31 mouse cellular contexts compared by ENCODE assay signal in genomic region chr10:30549974-30550373, GRCm38 (mm10). TPM values are rescaled to one million over a fixed set of nuclear protein-coding genes. Genes with fewer than 3 reads are reported as not detected.
DNase-seq lines count a peak whose midpoint lies in the region; ATAC-seq and TF ChIP-seq lines count a peak whose summit lies in the region.
"Had no signal": no experiment of that assay in that cellular context is flagged by ENCODE, and none has a peak within 500 bp of the region (broad histone marks: within the 10 kb centered on the region; RNA-seq: fewer than 3 reads in every experiment).

No protein-coding gene starts in this region.

- no peak for ATAC-seq in embryonic facial prominence, embryonic 14.5 days (ENCODE audit: low read depth)
- ATAC-seq in granulocyte monocyte progenitor cell, adult 5-6 weeks (replicated peaks; ENCODE audit: poor library complexity, severe bottlenecking) = peak; percentile 99
- peak; percentile 97 for ATAC-seq in megakaryocyte progenitor cell, adult 5-6 weeks (replicated peaks; ENCODE audit: poor library complexity)
- ATAC-seq in stomach, postnatal 0 days (ENCODE audit: low FRiP score, low TSS enrichment) = no peak
- ATAC-seq: forebrain, embryonic 15.5 days; intestine, embryonic 15.5 days; Patski had no signal

- no peaks in the 10 kb centered on the region for H3K9me3 ChIP-seq in embryonic facial prominence, embryonic 14.5 days (ENCODE audit: control insufficient read depth, low read length)
- H3K9me3 ChIP-seq in embryonic facial prominence, embryonic 10.5 days = no peaks in the 10 kb centered on the region
- no peaks in the 10 kb centered on the region for H3K9me3 ChIP-seq in stomach, postnatal 0 days (ENCODE audit: control insufficient read depth, low read length)
- H3K9me3 ChIP-seq: embryonic facial prominence, embryonic 12.5 days; forebrain, embryonic 12.5 days; forebrain, embryonic 15.5 days; heart, embryonic 10.5 days; heart, embryonic 13.5 days; hindbrain, embryonic 12.5 days; hindbrain, embryonic 15.5 days; intestine, embryonic 15.5 days had no signal

- no peak overlapping the region for H3K4me2 ChIP-seq in embryonic facial prominence, embryonic 14.5 days (ENCODE audit: low read depth, low read length)
- H3K4me2 ChIP-seq in stomach, postnatal 0 days (replicated peaks; ENCODE audit: low read depth) = no peak overlapping the region
- H3K4me2 ChIP-seq: embryonic facial prominence, embryonic 12.5 days; forebrain, embryonic 12.5 days; forebrain, embryonic 15.5 days; heart, embryonic 13.5 days; hindbrain, embryonic 12.5 days; hindbrain, embryonic 15.5 days; intestine, embryonic 15.5 days had no signal

- no peak for TF ChIP-seq EP300 in stomach, postnatal 0 days (optimal IDR thresholded peaks at IDR 0.05)

- peaks cover 51% of the 10 kb centered on the region for H3K36me3 ChIP-seq in embryonic facial prominence, embryonic 14.5 days (ENCODE audit: control insufficient read depth, insufficient read depth, low read length)
- H3K36me3 ChIP-seq in embryonic facial prominence, embryonic 10.5 days (replicated peaks) = peaks cover 59% of the 10 kb centered on the region
- peaks cover 7% of the 10 kb centered on the region; the same call in 1 of the 2 replicates for H3K36me3 ChIP-seq in stomach, postnatal 0 days (ENCODE audit: control insufficient read depth, insufficient read depth, low read length)

- intact Hi-C loops in gastrocnemius, postnatal 36 days (cut with DNase I) = no loop called here

- 71% methylated on average over 3 of the region's 3 CpGs for WGBS in embryonic facial prominence, embryonic 14.5 days
- 91% methylated on average over 3 of the region's 3 CpGs for WGBS in embryonic facial prominence, embryonic 10.5 days
- 83% methylated on average over 3 of the region's 3 CpGs for WGBS in stomach, postnatal 0 days

- no peak overlapping the region for H3K4me3 ChIP-seq in embryonic facial prominence, embryonic 14.5 days (ENCODE audit: low read depth, low read length)
- no peak overlapping the region for H3K4me3 ChIP-seq in embryonic facial prominence, embryonic 10.5 days
- H3K4me3 ChIP-seq in stomach, postnatal 0 days (ENCODE audit: low read depth, low read length) = no peak overlapping the region
- H3K4me3 ChIP-seq: embryonic facial prominence, embryonic 12.5 days; erythroblast, embryonic 14.5 days; forebrain, embryonic 12.5 days; forebrain, embryonic 15.5 days; gastrocnemius, adult 2 months; heart, adult 2 months; heart, embryonic 10.5 days; heart, embryonic 13.5 days; hindbrain, embryonic 12.5 days; hindbrain, embryonic 15.5 days; intestine, embryonic 15.5 days had no signal

- no peaks in the 10 kb centered on the region for H3K27me3 ChIP-seq in embryonic facial prominence, embryonic 14.5 days (replicated peaks; ENCODE audit: control insufficient read depth, insufficient read depth, low read length)
- no peaks in the 10 kb centered on the region for H3K27me3 ChIP-seq in embryonic facial prominence, embryonic 10.5 days (replicated peaks; ENCODE audit: low read depth, poor library complexity, severe bottlenecking)
- no peaks in the 10 kb centered on the region for H3K27me3 ChIP-seq in stomach, postnatal 0 days (ENCODE audit: control insufficient read depth, insufficient read depth, low read length)
- H3K27me3 ChIP-seq: embryonic facial prominence, embryonic 12.5 days; forebrain, embryonic 12.5 days; forebrain, embryonic 15.5 days; heart, embryonic 13.5 days; hindbrain, embryonic 12.5 days; hindbrain, embryonic 15.5 days; intestine, embryonic 15.5 days; Patski had no signal

- H3K4me1 ChIP-seq in embryonic facial prominence, embryonic 14.5 days (ENCODE audit: control insufficient read depth, insufficient read depth, low read length) = no peaks in the 10 kb centered on the region
- H3K4me1 ChIP-seq in embryonic facial prominence, embryonic 10.5 days = no peaks in the 10 kb centered on the region
- H3K4me1 ChIP-seq in stomach, postnatal 0 days (replicated peaks; ENCODE audit: control insufficient read depth, insufficient read depth) = no peaks in the 10 kb centered on the region
- H3K4me1 ChIP-seq: embryonic facial prominence, embryonic 12.5 days; forebrain, embryonic 12.5 days; forebrain, embryonic 15.5 days; heart, embryonic 10.5 days; hindbrain, embryonic 12.5 days; hindbrain, embryonic 15.5 days; intestine, embryonic 15.5 days had no signal

- H3K9ac ChIP-seq in embryonic facial prominence, embryonic 14.5 days (ENCODE audit: low read depth, low read length) = no peak overlapping the region
- no peak overlapping the region for H3K9ac ChIP-seq in stomach, postnatal 0 days (ENCODE audit: low read length)
- H3K9ac ChIP-seq: embryonic facial prominence, embryonic 12.5 days; forebrain, embryonic 12.5 days; forebrain, embryonic 15.5 days; heart, embryonic 13.5 days; hindbrain, embryonic 12.5 days; hindbrain, embryonic 15.5 days; intestine, embryonic 15.5 days had no signal

- no peak overlapping the region for H3K27ac ChIP-seq in embryonic facial prominence, embryonic 14.5 days (replicated peaks; ENCODE audit: low read depth, low read length)
- no peak overlapping the region for H3K27ac ChIP-seq in embryonic facial prominence, embryonic 10.5 days (replicated peaks)
- no peak overlapping the region for H3K27ac ChIP-seq in stomach, postnatal 0 days (replicated peaks)
- H3K27ac ChIP-seq: embryonic facial prominence, embryonic 12.5 days; forebrain, embryonic 12.5 days; forebrain, embryonic 15.5 days; gastrocnemius, adult 2 months; heart, adult 2 months; heart, embryonic 10.5 days; heart, embryonic 13.5 days; hindbrain, embryonic 12.5 days; hindbrain, embryonic 15.5 days; intestine, embryonic 15.5 days had no signal

- TF ChIP-seq CTCF in stomach, postnatal 0 days (IDR thresholded peaks at IDR 0.05; ENCODE audit: low read depth) = no peak

- peak; percentile 18 for DNase-seq in embryonic facial prominence, embryonic 14.5 days (ENCODE audit: low spot score)
- DNase-seq in embryonic facial prominence, embryonic 10.5 days (ENCODE audit: low spot score) = no peak
- DNase-seq in CD4-positive helper T cell, adult 2 months (ENCODE audit: low read depth, low spot score) = peak; percentile 38
- no peak for DNase-seq in gastrocnemius, postnatal 36 days
- no peak for DNase-seq in layer of hippocampus, postnatal 25 days (ENCODE audit: extremely low spot score in 1 of 2, low spot score in 1 of 2)
- DNase-seq in stomach, postnatal 0 days (ENCODE audit: low spot score) = no peak
- DNase-seq: adrenal gland, postnatal 10 days; adrenal gland, postnatal 36 days; B cell, adult 2 months; cerebellum, adult 11 months; cerebellum, adult 2 months; cerebellum, adult 9-11 months; cerebellum, postnatal 36 days; gastrocnemius, adult 2 months; gastrocnemius, postnatal 14 days; heart, adult 2 months; heart, postnatal 14 days; heart, postnatal 4 days; kidney, adult 11 months had no signal

RNA-seq across cellular contexts. Expression of gene Trmt11, which starts 50.6 kb away (rescaled TPM):
- polyA plus RNA-seq in embryonic facial prominence, embryonic 14.5 days (2014; fragmentation: Nextera tagmentation; extraction: Ambion mirVana) = 21.9 and 22.5 TPM in 2 replicates
- 30.9 and 31.8 TPM in 2 replicates for polyA plus RNA-seq in embryonic facial prominence, embryonic 10.5 days (2016; fragmentation: Nextera tagmentation; extraction: Ambion mirVana)
- 18.9 and 24.3 TPM in 2 replicates for total RNA-seq in granulocyte monocyte progenitor cell, adult 5-6 weeks (2014; fragmentation: Nextera tagmentation)
- total RNA-seq in granulocyte monocyte progenitor cell, adult 5-6 weeks (2017) = 23.4 and 28.0 TPM in 2 replicates
- 27.5 and 28.3 TPM in 2 replicates for total RNA-seq in megakaryocyte progenitor cell, adult 5-6 weeks (2015)
- total RNA-seq in megakaryocyte progenitor cell, adult 5-6 weeks (2017) = 23.3 and 29.7 TPM in 2 replicates
- 1 to 10 TPM; 2.7 to 4.2 TPM for total RNA-seq in gastrocnemius, postnatal 36 days (2021)
- 1 to 10 TPM; 6.6 to 9.7 TPM for total RNA-seq in layer of hippocampus, postnatal 25 days (2021)
- 15.1 and 15.9 TPM in 2 replicates for polyA plus RNA-seq in stomach, postnatal 0 days (2015; fragmentation: Nextera tagmentation; extraction: Ambion mirVana)

Comparison
In these comparisons a context has a peak if more than half of its experiments do, and no peak if none do; other contexts are left out.
1. DNase-seq: peak in embryonic facial prominence, embryonic 14.5 days (single experiment) and CD4-positive helper T cell, adult 2 months (single experiment); none in embryonic facial prominence, embryonic 10.5 days (single experiment), gastrocnemius, postnatal 36 days (0 of 2), layer of hippocampus, postnatal 25 days (0 of 2) and stomach, postnatal 0 days (single experiment).
2. ATAC-seq: peak in granulocyte monocyte progenitor cell, adult 5-6 weeks (single experiment) and megakaryocyte progenitor cell, adult 5-6 weeks (single experiment); none in embryonic facial prominence, embryonic 14.5 days (single experiment) and stomach, postnatal 0 days (single experiment).